Mouse (Mus musculus): ENCODE measurements around the gene Raet1e.
"Not testable (repeated sequence)": the region's sequence is repeated elsewhere in the genome, so short reads cannot be mapped to it uniquely, and the experiment has no call there.

Gene Raet1e

GRCm38 (mm10) chr10:22270879-22271786 lies 112.8 kb downstream of the Raet1e start:
- ATAC-seq (ENCODE audit: insufficient number of reproducible peaks, low FRiP score, low TSS enrichment) = not testable (repeated sequence)

- ATAC-seq (ENCODE audit: insufficient number of reproducible peaks, low FRiP score, low TSS enrichment) = not testable (repeated sequence)
Measured at GRCm38 (mm10) chr10:22272914-22273683, 114.7 kb downstream of the Raet1e start.

- ATAC-seq (ENCODE audit: insufficient number of reproducible peaks, low FRiP score, low TSS enrichment) = no peak
Measured at GRCm38 (mm10) chr10:22273684-22274305, 115.4 kb downstream of the Raet1e start.

- no peak for ATAC-seq (ENCODE audit: insufficient number of reproducible peaks, low FRiP score, low TSS enrichment)
Measured at GRCm38 (mm10) chr10:22274445-22275057, 116.2 kb downstream of the Raet1e start.

GRCm38 (mm10) chr10:22278468-22278867 lies 120.1 kb downstream of the Raet1e start:
- not testable (repeated sequence) for ATAC-seq (ENCODE audit: insufficient number of reproducible peaks, low FRiP score, low TSS enrichment)

- ATAC-seq (ENCODE audit: insufficient number of reproducible peaks, low FRiP score, low TSS enrichment) = no peak
Measured at GRCm38 (mm10) chr10:22282816-22283215, 124.4 kb downstream of the Raet1e start.

- ATAC-seq (ENCODE audit: insufficient number of reproducible peaks, low FRiP score, low TSS enrichment) = no peak
Measured at GRCm38 (mm10) chr10:22295676-22296075, 137.3 kb downstream of the Raet1e start.

GRCm38 (mm10) chr10:22297033-22297762 lies 138.8 kb downstream of the Raet1e start:
- no peak for ATAC-seq (ENCODE audit: insufficient number of reproducible peaks, low FRiP score, low TSS enrichment)

- ATAC-seq (ENCODE audit: insufficient number of reproducible peaks, low FRiP score, low TSS enrichment) = no peak
Measured at GRCm38 (mm10) chr10:22297766-22298461, 139.5 kb downstream of the Raet1e start.

GRCm38 (mm10) chr10:22299324-22299723 lies 141.0 kb downstream of the Raet1e start:
- no peak for ATAC-seq (ENCODE audit: insufficient number of reproducible peaks, low FRiP score, low TSS enrichment)

- ATAC-seq (ENCODE audit: insufficient number of reproducible peaks, low FRiP score, low TSS enrichment) = no peak
Measured at GRCm38 (mm10) chr10:22301641-22302040, 143.3 kb downstream of the Raet1e start.

- no peak for ATAC-seq (ENCODE audit: insufficient number of reproducible peaks, low FRiP score, low TSS enrichment)
Measured at GRCm38 (mm10) chr10:22302344-22303057, 144.1 kb downstream of the Raet1e start.

- ATAC-seq (ENCODE audit: insufficient number of reproducible peaks, low FRiP score, low TSS enrichment) = no peak
Measured at GRCm38 (mm10) chr10:22303736-22304135, 145.4 kb downstream of the Raet1e start.

GRCm38 (mm10) chr10:22305801-22306200 lies 147.4 kb downstream of the Raet1e start:
- ATAC-seq (ENCODE audit: insufficient number of reproducible peaks, low FRiP score, low TSS enrichment) = no peak

- no peak for ATAC-seq (ENCODE audit: insufficient number of reproducible peaks, low FRiP score, low TSS enrichment)
Measured at GRCm38 (mm10) chr10:22306452-22306851, 148.1 kb downstream of the Raet1e start.

- ATAC-seq (ENCODE audit: insufficient number of reproducible peaks, low FRiP score, low TSS enrichment) = no peak
Measured at GRCm38 (mm10) chr10:22308221-22308620, 149.9 kb downstream of the Raet1e start.

- ATAC-seq (ENCODE audit: insufficient number of reproducible peaks, low FRiP score, low TSS enrichment) = no peak
Measured at GRCm38 (mm10) chr10:22322858-22323257, 164.5 kb downstream of the Raet1e start.

GRCm38 (mm10) chr10:22345721-22346120 lies 187.4 kb downstream of the Raet1e start:
- ATAC-seq (ENCODE audit: insufficient number of reproducible peaks, low FRiP score, low TSS enrichment) = not testable (repeated sequence)
